Mouse (Mus musculus) small intestine, adult 2 months (tissue): ENCODE measurements around the gene H1f0.

Experiments
- CTCF ChIP-seq: fragments of 200-500 bp; IDR thresholded peaks from 2 replicates; pipeline ENCODE4 v1.5.1; 2012; ENCODE audit warnings: low read depth, mild to moderate bottlenecking, control low read depth, inconsistent platforms, low read length, moderate library complexity, mixed read lengths; ENCODE audit not compliant: insufficient replicate concordance, insufficient read length; ENCODE audit errors: extremely low read depth
- POLR2A ChIP-seq: fragments of 200-500 bp; IDR thresholded peaks from 2 replicates; pipeline ENCODE4 v1.6.1; 2012; ENCODE audit warnings: low read depth, mild to moderate bottlenecking, control low read depth, inconsistent platforms, low read length, moderate library complexity

- no peak for TF ChIP-seq POLR2A
- no peak for TF ChIP-seq CTCF
Observed at GRCm38 (mm10) chr15:79018886-79019285, 9.4 kb upstream of the H1f0 start.
